Mouse (Mus musculus): Measurements from ENCODE around the gene Tmc2. TPM values are rescaled to one million over a fixed set of nuclear protein-coding genes. Genes with fewer than 3 reads are reported as not detected.

Gene Tmc2
- polyA plus RNA-seq (2015; fragmentation: Nextera tagmentation; extraction: Ambion mirVana): not detected in 2 replicates

DNA sequence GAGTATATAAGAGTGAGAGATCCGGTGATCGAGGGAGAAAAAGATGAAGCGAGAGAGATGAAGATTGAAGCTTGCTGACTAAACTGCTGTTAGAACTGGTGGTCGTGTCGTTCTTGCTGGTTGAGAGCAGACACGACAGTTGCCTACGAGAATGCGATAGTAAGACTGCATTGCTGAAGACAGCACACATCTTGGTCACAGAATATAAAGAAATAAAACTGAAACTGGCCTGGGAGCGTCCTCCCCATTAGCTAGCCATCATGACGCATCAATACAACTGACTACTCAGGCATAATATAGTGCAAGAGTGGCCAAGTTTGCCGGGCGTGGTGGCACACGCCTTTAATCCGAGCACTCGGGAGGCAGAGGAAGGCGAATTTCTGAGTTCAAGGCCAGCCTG lies at the start of gene Tmc2:
TSS of gene Tmc2 (plus strand) at position 301 of the 400 bp plus-strand sequence.

DNA sequence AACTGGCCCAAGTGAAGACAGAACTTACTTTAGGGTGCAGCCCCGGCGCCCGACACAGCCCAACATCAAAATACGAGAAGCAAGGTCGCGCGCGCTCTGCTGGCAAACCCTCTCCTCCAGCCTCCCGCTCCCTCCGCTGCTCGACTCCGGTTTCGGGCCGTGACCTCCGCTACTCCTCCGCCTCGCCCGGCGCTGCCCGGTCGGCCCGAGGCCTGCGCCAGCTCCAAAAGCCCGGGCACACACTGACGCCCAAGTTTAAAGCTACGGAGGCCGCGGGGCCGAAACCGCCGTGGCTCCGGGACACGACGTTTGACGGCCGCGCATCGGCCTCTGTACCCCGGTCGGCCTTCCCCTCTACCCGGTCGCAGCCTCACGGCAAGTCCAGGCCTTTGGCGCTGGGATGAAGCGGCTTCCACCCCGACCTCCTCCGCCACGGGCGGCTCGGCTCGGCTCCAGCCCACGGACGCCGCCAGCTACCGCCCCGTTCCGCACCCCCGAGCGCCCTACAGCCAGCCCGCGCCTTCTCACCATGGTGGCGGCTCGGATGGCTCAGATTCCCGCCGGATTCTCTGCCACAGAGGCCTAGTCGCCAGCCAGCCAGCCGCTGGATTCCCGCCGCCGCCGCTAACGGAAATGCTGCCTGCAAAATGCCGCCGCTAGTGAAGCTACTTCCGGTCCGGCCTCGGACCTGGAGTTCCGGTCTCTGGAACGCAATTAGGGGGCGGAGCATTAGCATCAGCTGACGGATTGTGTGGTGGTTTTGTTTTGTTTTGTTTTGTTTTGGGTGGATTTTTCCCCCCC lies 16.1 kb upstream of the Tmc2 start, which contains the start of gene Snrpb:
TSS of gene Snrpb (minus strand) at position 698 of the 801 bp plus-strand sequence.

DNA sequence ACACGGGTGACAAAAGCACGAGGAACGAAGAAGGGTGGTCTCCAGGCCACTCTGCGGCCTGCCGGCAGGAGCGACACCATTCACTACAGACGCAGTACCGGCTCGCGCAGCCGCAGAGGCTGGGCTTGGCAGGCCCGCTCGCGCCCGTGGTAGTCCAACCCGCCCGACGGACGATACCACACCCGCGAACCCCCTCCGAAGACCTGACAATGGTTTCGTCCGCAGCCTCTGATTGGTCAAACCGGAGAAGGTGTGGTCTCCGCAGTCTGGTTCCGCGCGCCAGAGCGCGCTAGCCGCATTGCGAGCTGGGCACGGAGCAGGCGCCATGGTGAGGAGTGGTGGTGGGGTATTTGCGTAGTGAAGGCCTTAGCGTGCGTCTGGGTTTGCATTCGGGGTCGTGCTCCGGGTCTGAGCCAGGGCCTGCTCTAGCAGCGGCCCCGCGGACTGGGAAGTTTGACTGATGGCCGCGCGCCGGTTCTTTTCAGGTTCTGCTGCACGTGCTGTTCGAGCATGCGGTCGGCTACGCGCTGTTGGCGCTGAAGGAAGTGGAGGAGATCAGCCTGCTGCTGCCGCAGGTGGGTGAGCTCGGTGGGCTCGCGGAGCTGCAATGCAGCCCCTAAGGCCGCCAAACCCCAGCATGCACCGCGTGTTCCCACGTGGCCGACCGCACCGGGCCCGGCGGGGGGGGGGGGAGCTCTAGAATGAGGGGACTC lies 79.3 kb downstream of the Tmc2 start, which contains the start of gene Nop56:
TSS of gene Nop56 (plus strand) at position 282 of the 713 bp plus-strand sequence.

DNA sequence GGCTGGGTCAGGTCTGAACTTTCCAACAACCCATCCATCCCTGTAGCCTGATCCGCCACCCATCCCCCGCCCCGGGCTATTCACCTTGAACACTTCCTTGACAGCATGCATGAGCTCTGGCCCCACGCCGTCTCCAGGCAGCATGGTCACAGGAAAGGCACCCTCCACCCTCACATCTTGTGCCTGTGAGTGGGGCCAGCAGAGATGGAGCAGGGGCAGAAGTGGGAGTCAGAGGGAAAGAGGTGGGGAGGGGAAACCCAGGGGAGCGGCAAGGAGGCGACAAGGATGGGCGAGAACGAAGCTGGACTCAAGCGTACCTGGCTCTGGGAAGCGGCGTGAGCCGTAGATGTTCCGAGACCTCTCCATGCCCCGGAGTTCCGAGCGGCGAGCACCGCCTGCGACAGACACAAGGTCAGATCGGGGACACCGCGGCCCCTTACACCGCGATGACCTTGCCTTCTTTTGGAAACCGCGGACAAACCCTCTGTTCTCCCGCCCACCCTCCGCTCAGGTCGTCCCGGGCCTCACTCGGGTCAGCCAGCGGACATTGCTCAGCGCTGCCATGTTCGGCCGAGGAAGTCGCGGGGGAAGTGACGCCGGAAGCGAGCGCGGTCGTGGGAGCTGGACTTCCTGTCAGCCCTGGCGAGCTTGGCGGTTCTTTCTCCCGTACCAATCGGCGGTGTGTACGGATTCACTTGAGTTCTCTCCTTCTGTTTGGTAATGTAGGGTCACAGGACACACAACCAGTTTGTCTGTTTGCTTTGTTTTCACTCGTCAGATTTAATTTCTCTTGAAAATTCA lies 89.1 kb downstream of the Tmc2 start, which contains the start of gene Idh3b:
TSS of gene Idh3b (minus strand) at position 694 of the 801 bp plus-strand sequence.

DNA sequence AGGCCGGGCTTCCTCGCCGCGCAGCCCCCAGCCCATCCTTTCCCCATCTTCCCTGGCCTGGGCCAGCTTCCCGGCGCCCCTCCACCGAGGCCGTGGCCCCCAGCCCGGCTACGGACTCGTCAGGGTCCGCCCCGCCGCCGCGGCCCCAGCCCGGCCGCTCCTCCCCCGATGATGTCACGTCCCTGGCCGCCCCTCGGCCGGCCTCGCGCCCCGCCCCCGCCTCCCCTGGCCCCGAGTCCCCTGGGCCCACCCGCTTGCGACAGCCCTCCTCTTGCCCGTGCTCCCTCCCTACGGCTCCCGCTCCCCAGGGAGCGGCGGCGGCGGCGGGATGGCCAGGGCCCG lies 99.9 kb downstream of the Tmc2 start, which contains the start of gene Ebf4:
TSS of gene Ebf4 (plus strand) at position 234 of the 342 bp plus-strand sequence.

Other genes starting within 250 kb of the Tmc2 start
- gene Tgm3, start 182.8 kb upstream of the Tmc2 start, polyA plus RNA-seq (2015; fragmentation: Nextera tagmentation; extraction: Ambion mirVana): 0.17 TPM in 1 of 2 replicates, not detected in the other
- not detected in 2 replicates for gene Tgm6, start 82.8 kb upstream of the Tmc2 start, polyA plus RNA-seq (2015; fragmentation: Nextera tagmentation; extraction: Ambion mirVana)
- gene Snrpb, start 15.8 kb upstream of the Tmc2 start, polyA plus RNA-seq (2015; fragmentation: Nextera tagmentation; extraction: Ambion mirVana): 276 and 308 TPM in 2 replicates
- 69.9 and 71.8 TPM in 2 replicates for gene Nop56, start 79.2 kb downstream of the Tmc2 start, polyA plus RNA-seq (2015; fragmentation: Nextera tagmentation; extraction: Ambion mirVana)
- 281 and 304 TPM in 2 replicates for gene Idh3b, start 89.4 kb downstream of the Tmc2 start, polyA plus RNA-seq (2015; fragmentation: Nextera tagmentation; extraction: Ambion mirVana)
- 0.37 and 0.66 TPM in 2 replicates for gene Ebf4, start 100.0 kb downstream of the Tmc2 start, polyA plus RNA-seq (2015; fragmentation: Nextera tagmentation; extraction: Ambion mirVana)
- 22.3 and 25.7 TPM in 2 replicates for gene Cpxm1, start 202.4 kb downstream of the Tmc2 start, polyA plus RNA-seq (2015; fragmentation: Nextera tagmentation; extraction: Ambion mirVana)
- gene Gm28372, start 210.0 kb downstream of the Tmc2 start, polyA plus RNA-seq (2015; fragmentation: Nextera tagmentation; extraction: Ambion mirVana): 0.06 TPM in 1 of 2 replicates, not detected in the other
- 0.22 TPM in 1 of 2 replicates, not detected in the other for gene 1700020A23Rik, start 210.1 kb downstream of the Tmc2 start, polyA plus RNA-seq (2015; fragmentation: Nextera tagmentation; extraction: Ambion mirVana)
- 0.14 TPM in 1 of 2 replicates, not detected in the other for gene Tmem239, start 211.3 kb downstream of the Tmc2 start, polyA plus RNA-seq (2015; fragmentation: Nextera tagmentation; extraction: Ambion mirVana)
- gene Vps16, start 229.1 kb downstream of the Tmc2 start, polyA plus RNA-seq (2015; fragmentation: Nextera tagmentation; extraction: Ambion mirVana): 24.9 and 25.7 TPM in 2 replicates
- 6.0 and 7.4 TPM in 2 replicates for gene Pced1a, start 229.5 kb downstream of the Tmc2 start, polyA plus RNA-seq (2015; fragmentation: Nextera tagmentation; extraction: Ambion mirVana)

Data from skeletal muscle tissue, postnatal 0 days (tissue).